Mouse (Mus musculus): ENCODE measurements around the gene Sdr39u1. TPM values are rescaled to one million over a fixed set of nuclear protein-coding genes. Genes with fewer than 3 reads are reported as not detected.

Sdr39u1 gene
- polyA plus RNA-seq, 1 experiment from 2014 or later: 159 TPM

Other genes with a start within 250 kb of the Sdr39u1 start
- 74.3 and 74.7 TPM in 2 replicates for gene Mdp1, start 239.8 kb downstream of the Sdr39u1 start, polyA plus RNA-seq (2015; fragmentation: Nextera tagmentation; extraction: Ambion mirVana)
- 45.7 TPM in 2 replicates for gene Gmpr2, start 228.4 kb downstream of the Sdr39u1 start, polyA plus RNA-seq (2015; fragmentation: Nextera tagmentation; extraction: Ambion mirVana)
- gene Nedd8, start 228.2 kb downstream of the Sdr39u1 start, polyA plus RNA-seq (2015; fragmentation: Nextera tagmentation; extraction: Ambion mirVana): 554 and 597 TPM in 2 replicates
- gene Tinf2, start 218.5 kb downstream of the Sdr39u1 start, polyA plus RNA-seq (2015; fragmentation: Nextera tagmentation; extraction: Ambion mirVana): 24.9 and 27.0 TPM in 2 replicates
- 0.31 and 0.60 TPM in 2 replicates for gene Tgm1, start 186.4 kb downstream of the Sdr39u1 start, polyA plus RNA-seq (2015; fragmentation: Nextera tagmentation; extraction: Ambion mirVana)
- 58.9 and 60.6 TPM in 2 replicates for gene Rabggta, start 178.0 kb downstream of the Sdr39u1 start, polyA plus RNA-seq (2015; fragmentation: Nextera tagmentation; extraction: Ambion mirVana)
- 75.6 and 81.8 TPM in 2 replicates for gene Dhrs1, start 154.6 kb downstream of the Sdr39u1 start, polyA plus RNA-seq (2015; fragmentation: Nextera tagmentation; extraction: Ambion mirVana)
- gene Nop9, start 154.6 kb downstream of the Sdr39u1 start, polyA plus RNA-seq (2015; fragmentation: Nextera tagmentation; extraction: Ambion mirVana): 29.4 and 29.8 TPM in 2 replicates
- 0.26 and 0.39 TPM in 2 replicates for gene Cideb, start 141.8 kb downstream of the Sdr39u1 start, polyA plus RNA-seq (2015; fragmentation: Nextera tagmentation; extraction: Ambion mirVana)
- gene Ltb4r2, start 138.9 kb downstream of the Sdr39u1 start, polyA plus RNA-seq (2015; fragmentation: Nextera tagmentation; extraction: Ambion mirVana): 0.54 and 0.84 TPM in 2 replicates
- gene Ltb4r1, start 134.3 kb downstream of the Sdr39u1 start, polyA plus RNA-seq (2015; fragmentation: Nextera tagmentation; extraction: Ambion mirVana): 0.91 and 0.93 TPM in 2 replicates
- gene Adcy4, start 116.2 kb downstream of the Sdr39u1 start, polyA plus RNA-seq (2015; fragmentation: Nextera tagmentation; extraction: Ambion mirVana): 4.0 and 5.0 TPM in 2 replicates
- gene Ripk3, start 111.4 kb downstream of the Sdr39u1 start, polyA plus RNA-seq (2015; fragmentation: Nextera tagmentation; extraction: Ambion mirVana): 1.6 and 2.0 TPM in 2 replicates
- gene Nfatc4, start 77.1 kb downstream of the Sdr39u1 start, polyA plus RNA-seq (2015; fragmentation: Nextera tagmentation; extraction: Ambion mirVana): 10.3 and 10.9 TPM in 2 replicates
- gene Nynrin, start 46.3 kb downstream of the Sdr39u1 start, polyA plus RNA-seq (2015; fragmentation: Nextera tagmentation; extraction: Ambion mirVana): 11.2 and 11.8 TPM in 2 replicates
- 0.51 and 0.52 TPM in 2 replicates for gene Cbln3, start 15.9 kb downstream of the Sdr39u1 start, polyA plus RNA-seq (2015; fragmentation: Nextera tagmentation; extraction: Ambion mirVana)
- 10.7 and 10.9 TPM in 2 replicates for gene Khnyn, start 15.3 kb downstream of the Sdr39u1 start, polyA plus RNA-seq (2015; fragmentation: Nextera tagmentation; extraction: Ambion mirVana)
- gene Cma1, start 44.4 kb upstream of the Sdr39u1 start, polyA plus RNA-seq (2015; fragmentation: Nextera tagmentation; extraction: Ambion mirVana): 0.18 and 0.55 TPM in 2 replicates
- gene Cma2, start 50.7 kb upstream of the Sdr39u1 start, polyA plus RNA-seq (2015; fragmentation: Nextera tagmentation; extraction: Ambion mirVana): not detected in 2 replicates
- not detected in 2 replicates for gene Mcpt1, start 117.7 kb upstream of the Sdr39u1 start, polyA plus RNA-seq (2015; fragmentation: Nextera tagmentation; extraction: Ambion mirVana)
- not detected in 2 replicates for gene Mcpt9, start 130.2 kb upstream of the Sdr39u1 start, polyA plus RNA-seq (2015; fragmentation: Nextera tagmentation; extraction: Ambion mirVana)
- gene Mcpt2, start 141.7 kb upstream of the Sdr39u1 start, polyA plus RNA-seq (2015; fragmentation: Nextera tagmentation; extraction: Ambion mirVana): not detected in 2 replicates
- gene Mcpt4, start 162.0 kb upstream of the Sdr39u1 start, polyA plus RNA-seq (2015; fragmentation: Nextera tagmentation; extraction: Ambion mirVana): not detected in 2 replicates
- not detected in 2 replicates for gene Mcpt8, start 185.0 kb upstream of the Sdr39u1 start, polyA plus RNA-seq (2015; fragmentation: Nextera tagmentation; extraction: Ambion mirVana)
- gene Ctsg, start 202.3 kb upstream of the Sdr39u1 start, polyA plus RNA-seq (2015; fragmentation: Nextera tagmentation; extraction: Ambion mirVana): not detected in 2 replicates
- not detected in 2 replicates for gene Gzme, start 220.3 kb upstream of the Sdr39u1 start, polyA plus RNA-seq (2015; fragmentation: Nextera tagmentation; extraction: Ambion mirVana)
- not detected in 2 replicates for gene Gzmd, start 232.3 kb upstream of the Sdr39u1 start, polyA plus RNA-seq (2015; fragmentation: Nextera tagmentation; extraction: Ambion mirVana)

Data from hindbrain, embryonic 15.5 days (tissue).